Mouse (Mus musculus): Measurements from ENCODE around the gene Slc24a1.
A peak's percentile ranks its signal among the peaks of the same experiment; 100 is the strongest.

Slc24a1 gene

GRCm38 (mm10) chr9:64937491-64937890 is 13.9 kb downstream of the Slc24a1 start:
- no peak for DNase-seq (ENCODE audit: low read depth, low spot score)

- peak; percentile 62 for DNase-seq (ENCODE audit: low read depth, low spot score)
These were observed 14.9 kb downstream of the Slc24a1 start for GRCm38 (mm10) chr9:64936508-64936907.

- DNase-seq (ENCODE audit: low read depth, low spot score): peak; percentile 80
These were observed 17.2 kb downstream of the Slc24a1 start for GRCm38 (mm10) chr9:64934015-64934754.

GRCm38 (mm10) chr9:64931751-64932610 is 19.4 kb downstream of the Slc24a1 start:
- DNase-seq (ENCODE audit: low read depth, low spot score): no peak

GRCm38 (mm10) chr9:64930256-64930655 is 21.2 kb downstream of the Slc24a1 start:
- DNase-seq (ENCODE audit: low read depth, low spot score): no peak

GRCm38 (mm10) chr9:64926201-64926991 is 25.0 kb downstream of the Slc24a1 start:
- no peak for DNase-seq (ENCODE audit: low read depth, low spot score)

- DNase-seq (ENCODE audit: low read depth, low spot score): no peak
These were observed 25.6 kb downstream of the Slc24a1 start for GRCm38 (mm10) chr9:64925771-64926170.

GRCm38 (mm10) chr9:64918560-64918959 is 32.8 kb downstream of the Slc24a1 start:
- no peak for DNase-seq (ENCODE audit: low read depth, low spot score)

GRCm38 (mm10) chr9:64914629-64915028 is 36.8 kb downstream of the Slc24a1 start:
- DNase-seq (ENCODE audit: low read depth, low spot score): no peak

GRCm38 (mm10) chr9:64913973-64914372 is 37.4 kb downstream of the Slc24a1 start:
- DNase-seq (ENCODE audit: low read depth, low spot score): no peak

- DNase-seq (ENCODE audit: low read depth, low spot score): no peak
These were observed 38.0 kb downstream of the Slc24a1 start for GRCm38 (mm10) chr9:64913406-64913805.

GRCm38 (mm10) chr9:64907441-64907840 is 44.0 kb downstream of the Slc24a1 start:
- DNase-seq (ENCODE audit: low read depth, low spot score): no peak

GRCm38 (mm10) chr9:64904917-64905640 is 46.3 kb downstream of the Slc24a1 start:
- no peak for DNase-seq (ENCODE audit: low read depth, low spot score)

GRCm38 (mm10) chr9:64903386-64903785 is 48.0 kb downstream of the Slc24a1 start:
- peak; percentile 66 for DNase-seq (ENCODE audit: low read depth, low spot score)

GRCm38 (mm10) chr9:64902866-64903265 is 48.5 kb downstream of the Slc24a1 start:
- DNase-seq (ENCODE audit: low read depth, low spot score): no peak

- no peak for DNase-seq (ENCODE audit: low read depth, low spot score)
These were observed 54.8 kb downstream of the Slc24a1 start for GRCm38 (mm10) chr9:64896605-64897004.

- DNase-seq (ENCODE audit: low read depth, low spot score): no peak
These were observed 65.4 kb downstream of the Slc24a1 start for GRCm38 (mm10) chr9:64886008-64886407.

Measured in retina, postnatal 7 days (tissue).